Mouse (Mus musculus): Measurements from ENCODE around the gene Cdc7.

Gene Cdc7

DNA sequence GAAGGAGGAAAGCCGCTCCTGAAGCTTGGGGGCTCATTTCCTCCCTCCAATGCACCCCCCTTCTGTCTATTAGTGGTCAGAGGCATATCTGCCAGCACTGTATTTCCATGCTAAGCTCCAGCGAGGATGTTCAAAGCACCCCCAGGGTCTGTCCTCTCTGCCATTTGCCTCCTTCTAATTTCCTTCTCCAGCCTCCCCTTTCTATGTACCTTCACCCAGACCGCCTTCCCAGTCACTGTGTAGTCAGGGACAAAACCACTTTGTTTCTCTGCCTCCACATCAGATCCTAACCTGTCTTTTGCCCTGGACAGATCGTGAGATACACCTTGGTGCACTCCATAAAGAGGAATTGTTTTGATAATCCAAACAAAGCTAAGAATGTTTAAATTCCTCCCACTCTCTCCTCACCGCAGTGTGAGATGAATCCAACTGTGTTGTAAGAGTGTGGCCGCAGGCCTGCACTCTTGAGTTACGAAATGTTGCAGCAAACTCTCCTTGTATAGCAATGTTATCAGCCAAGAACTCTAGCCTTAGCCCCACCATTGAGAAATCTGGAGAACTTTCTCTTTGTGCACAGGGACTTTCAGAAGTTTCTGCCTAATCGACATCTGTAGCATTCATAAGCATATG, 27.3 kb downstream of the Cdc7 start:
- DNase-seq (ENCODE audit: low read depth, low spot score): no peak

DNA sequence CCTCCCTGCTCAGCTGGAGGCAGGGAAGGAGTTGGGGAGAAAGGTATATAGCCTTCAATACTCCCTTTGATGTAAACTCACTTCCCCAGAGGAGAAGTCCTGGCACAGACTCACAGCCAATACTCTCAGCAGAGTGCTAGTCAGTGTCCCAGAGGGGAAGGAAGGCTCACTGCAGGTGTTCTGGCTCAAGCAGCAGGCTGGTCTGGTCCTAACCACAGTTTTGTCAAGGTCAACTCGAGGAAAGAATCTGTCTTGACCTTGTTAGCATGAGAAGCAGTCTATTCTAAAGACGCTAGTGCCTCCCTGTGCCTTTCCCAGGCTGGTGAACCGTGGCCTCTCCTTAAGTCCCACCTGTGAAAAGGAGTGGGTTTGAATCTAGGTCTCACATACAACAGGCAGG, 30.6 kb downstream of the Cdc7 start:
- no peak for DNase-seq (ENCODE audit: low read depth, low spot score)

DNA sequence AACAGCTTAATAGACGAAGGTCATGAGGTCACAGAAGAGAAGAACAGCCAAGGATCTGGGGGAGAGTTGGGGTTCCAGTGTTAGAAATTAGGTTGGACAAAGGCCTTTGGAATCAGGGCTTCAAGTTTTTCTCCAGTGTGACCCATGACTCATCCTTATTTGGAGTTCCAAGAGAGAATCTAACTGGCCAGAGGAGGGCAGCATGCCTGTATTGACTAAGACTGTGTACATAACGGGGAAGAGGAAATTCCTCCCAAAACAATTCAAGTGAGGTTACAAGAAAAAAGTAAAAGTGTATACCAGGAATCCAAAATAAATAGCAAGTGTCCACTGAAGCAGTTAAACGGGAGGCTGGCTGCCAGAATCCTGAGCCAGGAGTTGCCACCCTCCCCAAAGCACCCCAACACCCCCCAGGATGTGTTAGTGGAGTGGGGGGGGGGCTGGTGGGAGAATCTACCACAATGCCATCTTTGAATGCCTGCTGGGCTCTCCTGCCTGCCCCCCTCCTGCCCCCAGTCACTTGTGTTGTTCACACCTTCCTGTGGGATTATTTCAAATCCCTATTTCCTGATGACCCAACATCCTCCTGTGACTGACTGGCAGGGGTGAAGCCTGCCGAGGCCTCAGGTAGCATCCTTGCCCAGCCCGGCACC, 31.9 kb downstream of the Cdc7 start:
- DNase-seq (ENCODE audit: low read depth, low spot score): peak; percentile 25

DNA sequence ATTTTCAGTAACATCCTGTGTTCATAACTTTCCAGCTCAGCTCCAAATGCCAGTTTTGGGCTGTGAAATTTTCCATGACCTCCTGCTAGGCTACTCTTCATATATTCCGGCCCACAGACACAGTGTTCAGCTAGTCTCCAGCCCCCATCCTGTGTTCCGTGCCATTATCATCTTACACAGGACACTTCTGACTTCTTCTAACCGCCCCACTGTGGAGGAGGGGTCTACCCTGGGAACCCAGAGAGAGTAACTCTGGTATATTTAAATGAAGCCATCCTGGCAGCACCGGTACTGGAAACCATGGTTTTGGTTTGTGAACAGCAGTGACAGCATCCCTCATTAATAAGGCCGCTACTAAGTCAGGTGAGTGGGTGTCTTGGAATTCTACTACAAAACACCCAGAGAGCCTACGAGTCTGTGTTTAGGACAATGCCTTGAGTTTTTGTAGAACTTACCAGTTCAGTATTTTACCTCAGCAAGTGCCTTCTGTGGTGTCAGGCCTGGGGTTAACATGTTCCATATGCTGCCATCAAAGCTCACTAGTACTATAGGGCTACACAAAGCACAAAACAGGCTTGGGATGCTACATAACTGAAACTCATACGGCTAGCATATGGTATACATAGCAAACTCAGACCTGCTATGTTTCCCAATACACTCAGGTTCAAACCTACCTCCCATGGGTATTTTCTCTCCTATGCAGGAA, 32.6 kb downstream of the Cdc7 start:
- no peak for DNase-seq (ENCODE audit: low read depth, low spot score)

DNA sequence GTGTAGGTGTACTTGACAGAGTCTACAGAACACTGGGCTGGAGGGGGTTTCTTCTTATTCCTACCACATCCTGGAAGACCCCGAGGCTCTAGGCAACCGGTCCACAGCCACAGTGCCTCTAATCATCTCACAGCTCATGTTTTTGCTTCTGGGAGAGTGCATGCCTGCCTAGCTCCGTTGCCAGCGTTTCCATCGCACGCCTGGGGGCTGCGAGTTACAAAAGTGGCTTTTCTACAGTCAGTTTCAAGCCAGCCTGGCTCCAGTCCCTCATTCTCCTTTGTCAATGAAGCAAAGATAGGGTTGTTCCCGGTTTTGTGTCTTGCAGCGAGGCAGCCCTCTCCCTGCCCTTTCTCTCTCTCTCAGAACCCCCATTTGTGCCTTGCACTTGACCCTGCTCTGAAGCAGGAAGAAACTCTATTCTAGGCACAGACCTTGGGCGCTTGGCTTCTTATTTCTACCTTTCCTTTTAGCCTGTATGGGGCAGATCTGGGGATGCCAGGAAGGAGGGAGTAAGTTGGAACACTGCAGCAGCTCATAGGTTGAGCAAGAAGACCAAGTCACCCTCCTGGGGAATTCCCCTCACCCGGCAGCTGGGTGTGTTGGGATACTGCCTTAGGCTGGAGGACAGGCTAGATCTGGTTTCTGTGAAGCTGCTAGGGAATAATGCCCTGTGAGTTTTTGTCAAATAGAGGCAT, 37.4 kb downstream of the Cdc7 start:
- no peak for DNase-seq (ENCODE audit: low read depth, low spot score)

DNA sequence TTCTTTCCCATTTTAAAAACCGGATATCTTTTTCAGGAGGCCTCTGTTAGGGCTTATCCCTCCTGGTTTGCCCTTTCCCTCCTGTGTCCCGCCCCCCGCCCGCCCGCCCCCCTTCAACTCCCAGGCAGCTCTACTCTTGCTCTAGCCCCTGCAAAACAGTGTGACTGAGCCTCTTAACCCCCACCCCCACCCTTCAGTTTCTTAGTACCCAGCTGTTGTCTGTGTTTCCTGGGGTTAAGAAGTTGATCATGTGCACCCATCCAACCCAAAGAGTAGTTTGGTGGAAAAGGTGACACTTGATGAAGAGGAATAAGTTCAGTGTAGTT, 37.9 kb downstream of the Cdc7 start:
- no peak for DNase-seq (ENCODE audit: low read depth, low spot score)

DNA sequence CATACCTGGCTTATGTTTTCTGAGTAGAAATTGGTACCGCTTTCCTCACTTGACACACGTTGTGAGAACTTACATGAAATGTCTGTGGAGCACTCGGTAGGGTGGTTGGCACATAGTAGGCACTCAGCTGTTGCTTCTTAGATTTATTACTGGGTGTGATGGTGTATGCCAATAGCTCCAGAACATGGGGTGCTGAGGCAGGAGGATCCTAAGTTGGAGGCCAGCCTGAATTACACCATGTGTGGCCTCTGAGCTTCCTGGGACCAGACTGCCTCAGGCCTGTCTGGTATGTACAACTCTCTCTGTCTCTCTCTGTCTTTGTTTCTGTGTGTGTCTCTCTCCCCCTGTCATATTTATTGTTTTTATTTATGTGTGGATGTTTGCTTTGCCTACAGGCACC, 45.6 kb downstream of the Cdc7 start:
- DNase-seq (ENCODE audit: low read depth, low spot score): no peak

DNA sequence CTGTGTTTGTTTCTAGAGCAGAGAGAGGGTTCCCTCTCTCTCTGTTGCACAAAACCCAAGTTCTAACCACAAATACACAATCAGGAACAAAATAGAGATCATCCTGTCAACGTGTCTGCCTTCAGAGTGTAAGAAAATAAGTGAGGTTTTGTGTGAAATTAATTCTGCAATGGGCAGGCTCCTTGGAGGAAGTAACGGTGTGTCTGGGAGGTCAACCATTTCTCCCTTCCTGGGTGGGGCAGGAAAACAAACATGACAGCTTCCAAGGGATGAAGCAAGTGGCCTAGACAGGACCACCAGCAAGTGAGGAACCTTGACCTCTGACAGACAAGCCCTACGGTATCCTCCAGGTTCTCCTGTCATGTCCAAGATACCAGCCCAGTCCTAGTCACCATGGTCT, 46.2 kb downstream of the Cdc7 start:
- DNase-seq (ENCODE audit: low read depth, low spot score): no peak

DNA sequence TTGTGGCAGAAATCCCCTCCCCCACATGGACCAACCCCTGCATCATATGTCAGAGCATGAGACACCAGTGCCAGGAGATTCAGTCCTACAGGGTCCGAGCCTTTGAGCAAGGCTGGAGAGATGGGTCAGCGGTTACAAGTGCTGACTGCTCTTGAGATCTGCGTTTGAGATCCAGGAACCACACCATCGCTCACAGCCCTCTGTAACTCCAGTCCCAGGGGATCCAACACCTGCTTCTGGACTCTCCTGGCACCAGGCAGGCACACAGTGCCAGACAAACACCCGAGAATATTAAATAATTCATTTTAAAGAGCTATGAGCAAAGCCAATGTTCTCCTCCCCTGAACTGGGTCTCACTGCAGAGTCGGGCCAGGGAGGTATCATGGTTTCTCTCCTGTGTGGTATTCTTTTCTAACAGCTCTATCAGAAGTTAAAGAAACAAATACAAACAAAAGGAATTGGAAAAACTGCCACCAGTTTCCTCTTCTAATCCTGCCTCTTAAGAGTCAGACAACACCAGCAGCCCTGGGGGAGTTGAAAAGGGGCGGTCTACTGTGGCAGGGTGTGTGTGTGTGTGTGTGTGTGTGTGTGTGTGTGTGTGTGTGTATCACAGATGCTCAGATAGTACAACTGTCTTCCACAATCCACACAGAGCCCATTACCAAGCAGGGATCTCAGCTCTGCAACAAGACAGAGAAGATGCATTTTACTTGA, 47.4 kb downstream of the Cdc7 start:
- DNase-seq (ENCODE audit: low read depth, low spot score): no peak

DNA sequence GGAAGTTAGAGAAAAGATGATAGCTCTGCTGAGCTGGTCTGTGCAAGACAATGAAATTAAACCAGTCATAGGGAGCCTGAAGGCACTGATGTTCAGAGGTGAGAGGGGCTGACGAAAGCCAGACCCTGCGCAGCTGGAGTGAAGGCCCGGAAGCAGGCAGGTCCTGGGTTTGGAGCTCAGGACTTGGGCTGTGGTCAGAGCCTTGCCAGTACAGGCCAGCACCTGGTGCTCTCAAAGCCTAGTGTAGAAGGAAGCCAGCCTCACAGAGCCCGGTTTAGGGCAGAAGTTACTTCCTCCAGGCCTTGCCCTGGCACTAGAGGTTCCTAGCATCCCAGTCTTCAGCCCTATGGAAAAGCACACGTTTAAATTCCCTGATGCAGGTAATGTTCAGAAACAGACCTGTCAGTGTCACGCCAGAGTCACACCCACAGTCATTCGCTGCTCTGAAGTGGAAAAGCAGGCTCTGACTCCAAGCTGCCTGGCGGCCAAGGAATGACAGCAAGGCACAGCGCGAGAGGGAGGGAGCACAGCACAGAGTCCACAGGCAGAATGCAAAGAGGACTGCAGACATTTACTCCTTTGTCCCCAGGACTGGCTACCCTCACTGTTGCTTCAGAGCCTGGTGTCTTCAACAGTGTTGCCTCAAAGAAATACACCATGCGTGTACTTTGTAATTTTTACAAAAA, 48.1 kb downstream of the Cdc7 start:
- no peak for DNase-seq (ENCODE audit: low read depth, low spot score)

DNA sequence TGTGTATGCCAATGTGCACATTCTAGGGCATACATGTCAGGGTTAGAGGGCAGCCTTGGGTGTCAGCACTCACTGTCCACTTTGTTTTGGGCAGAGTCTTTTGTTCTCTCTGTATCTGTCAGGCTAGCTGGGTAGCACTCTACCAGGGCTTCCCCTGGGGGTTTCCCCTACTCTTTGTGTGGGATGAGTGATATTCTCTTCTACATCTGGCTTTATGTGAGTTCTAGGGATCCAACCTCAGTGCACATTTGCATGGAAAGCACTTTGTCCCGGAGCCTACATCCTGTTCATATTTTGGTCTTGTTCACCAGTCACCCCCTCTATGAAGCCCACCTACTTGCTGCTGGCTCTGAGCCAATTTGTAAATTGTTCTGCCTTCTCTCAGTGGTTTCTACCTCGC, 49.3 kb downstream of the Cdc7 start:
- DNase-seq (ENCODE audit: low read depth, low spot score): no peak

DNA sequence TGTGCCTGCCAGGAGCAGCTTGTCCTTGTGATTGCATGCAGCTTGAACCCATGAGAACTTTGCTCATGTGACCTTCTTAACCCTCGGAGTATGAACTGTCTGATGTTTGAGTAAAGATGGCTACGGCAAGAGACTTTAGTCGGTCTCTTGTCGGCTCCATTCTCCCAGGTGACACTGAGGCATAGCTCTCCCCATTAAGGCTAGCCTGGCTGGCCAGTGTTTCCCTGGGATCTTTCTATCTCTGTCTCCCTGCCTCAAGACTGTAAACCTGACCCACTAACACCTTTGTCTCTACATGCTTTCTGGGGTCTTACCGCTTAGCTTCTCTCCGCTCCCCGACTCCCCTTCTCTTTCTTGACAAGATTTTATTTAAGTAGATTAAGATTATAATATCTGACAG, 50.0 kb downstream of the Cdc7 start:
- DNase-seq (ENCODE audit: low read depth, low spot score): no peak

DNA sequence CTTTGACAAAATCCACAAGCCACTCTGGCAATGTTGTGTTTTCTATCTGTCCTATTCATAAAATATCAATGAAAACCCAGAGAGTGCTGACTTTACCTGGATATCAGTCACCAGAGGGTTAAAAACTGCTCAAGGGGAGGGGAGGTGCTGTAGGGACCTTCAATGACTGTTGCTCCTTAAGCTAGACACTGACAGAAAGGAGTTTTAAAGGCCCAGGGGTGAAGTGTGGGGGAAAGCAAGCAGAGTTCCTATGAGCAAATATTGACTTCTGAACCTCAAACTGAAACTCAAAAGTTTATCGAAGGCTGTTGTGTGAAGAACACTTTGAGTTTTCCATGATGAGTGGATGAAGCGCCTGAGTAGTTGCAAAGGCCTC, 50.9 kb downstream of the Cdc7 start:
- DNase-seq (ENCODE audit: low read depth, low spot score): no peak

DNA sequence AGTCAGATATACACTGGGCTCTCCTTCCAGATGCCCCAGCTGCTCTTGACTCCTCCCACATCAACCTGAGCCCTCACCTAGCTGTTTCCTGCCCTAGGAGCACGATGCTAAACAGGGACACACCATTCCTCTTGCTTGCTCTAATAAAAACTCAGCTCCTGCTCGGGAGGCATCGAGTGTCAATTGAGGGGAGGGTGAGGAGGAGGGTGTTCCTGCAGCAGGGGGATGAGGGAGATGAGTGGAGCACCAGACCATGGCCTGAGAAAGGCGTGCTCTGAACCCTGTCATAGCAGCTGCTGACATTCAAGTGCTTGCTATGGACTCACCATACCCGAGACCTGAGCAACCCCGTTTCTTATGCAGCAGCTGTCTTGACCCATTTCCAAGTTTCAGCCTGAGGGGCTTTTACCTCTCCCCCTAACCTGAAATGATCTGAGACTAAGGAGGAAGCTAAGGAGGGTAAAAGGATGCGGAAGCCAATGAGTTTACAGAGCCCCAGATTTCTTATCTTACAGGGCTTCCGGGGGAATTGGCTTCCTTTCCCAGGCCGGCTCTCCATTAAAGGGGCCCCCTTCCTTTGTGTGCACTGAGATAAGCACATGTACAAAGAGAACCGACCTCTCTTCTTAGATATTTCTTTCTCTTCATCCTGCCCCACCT, 51.4 kb downstream of the Cdc7 start:
- DNase-seq (ENCODE audit: low read depth, low spot score): no peak

DNA sequence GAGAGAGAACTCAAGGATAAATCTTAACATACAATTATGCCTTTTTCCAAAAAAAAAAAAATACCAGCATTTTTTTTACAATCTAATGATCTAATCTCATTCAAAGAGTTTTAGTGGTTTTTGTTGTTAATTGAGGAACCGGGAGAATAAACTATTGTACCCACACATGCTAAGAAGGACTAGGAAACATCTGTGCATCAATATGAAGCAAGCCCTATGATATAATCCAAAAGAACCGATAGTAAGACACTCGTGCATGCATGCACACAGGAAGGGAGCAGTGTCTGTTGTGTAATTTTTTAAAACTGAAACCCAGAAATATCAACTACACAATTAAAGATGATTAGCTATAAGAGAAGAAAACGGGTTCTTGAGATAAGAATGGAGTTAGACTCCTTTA, 52.4 kb downstream of the Cdc7 start:
- no peak for DNase-seq (ENCODE audit: low read depth, low spot score)

DNA sequence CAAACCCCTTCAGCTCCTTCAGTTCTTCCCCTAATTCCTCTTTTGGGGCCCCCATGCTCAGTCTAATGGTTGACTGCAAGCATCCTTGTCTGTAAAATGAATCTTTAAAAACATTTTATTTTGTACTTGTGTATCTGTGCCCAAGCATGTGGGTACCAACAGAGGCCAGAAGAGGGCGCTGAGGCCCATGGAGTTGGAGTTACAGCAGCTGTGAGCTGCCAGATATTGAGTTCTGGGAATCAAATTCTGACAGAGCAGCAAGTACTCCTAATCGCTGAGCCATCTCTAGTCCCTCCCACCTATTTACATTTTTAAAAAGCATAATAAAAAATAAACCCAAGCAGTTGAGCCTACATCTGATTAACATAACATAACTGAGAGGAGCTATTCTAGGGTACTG, 53.4 kb downstream of the Cdc7 start:
- no peak for DNase-seq (ENCODE audit: low read depth, low spot score)

DNA sequence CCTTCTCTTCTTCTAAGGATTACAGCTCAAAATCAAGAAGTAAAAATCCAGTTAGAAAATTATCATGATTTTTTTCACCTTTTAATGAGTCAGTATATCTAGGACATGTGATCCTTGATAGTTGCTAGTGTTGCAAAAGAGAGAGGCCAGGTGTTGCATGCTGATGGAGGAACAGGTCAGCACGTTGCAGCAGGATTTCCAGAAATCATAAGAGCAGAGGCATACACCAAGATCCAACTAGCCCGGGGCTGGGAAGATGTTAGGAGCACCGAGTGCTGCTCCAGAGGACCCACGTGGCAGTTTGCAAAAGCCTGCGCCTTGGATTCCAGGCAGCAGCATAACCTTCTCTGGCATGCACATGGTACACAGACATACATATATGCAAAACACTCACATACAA, 54.9 kb downstream of the Cdc7 start:
- no peak for DNase-seq (ENCODE audit: low read depth, low spot score)

DNA sequence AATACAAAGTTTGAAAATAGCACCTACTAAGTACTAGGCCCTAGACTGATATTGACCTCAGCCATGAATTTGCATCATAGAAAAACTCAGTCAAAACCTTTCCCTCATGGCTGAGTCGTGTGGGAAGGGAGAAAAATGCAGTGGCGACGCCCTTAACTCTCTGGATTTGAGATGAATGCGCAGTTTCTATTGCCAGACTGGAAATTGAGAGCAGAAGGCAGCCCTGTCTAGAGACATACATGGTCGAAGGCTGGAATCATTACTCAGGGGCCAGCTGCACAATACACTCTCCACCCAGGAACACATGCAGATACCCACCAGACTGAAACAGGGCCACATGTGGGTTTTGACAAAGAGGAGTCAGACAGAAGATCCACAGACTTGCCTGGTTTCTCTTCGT, 55.8 kb downstream of the Cdc7 start:
- no peak for DNase-seq (ENCODE audit: low read depth, low spot score)

DNA sequence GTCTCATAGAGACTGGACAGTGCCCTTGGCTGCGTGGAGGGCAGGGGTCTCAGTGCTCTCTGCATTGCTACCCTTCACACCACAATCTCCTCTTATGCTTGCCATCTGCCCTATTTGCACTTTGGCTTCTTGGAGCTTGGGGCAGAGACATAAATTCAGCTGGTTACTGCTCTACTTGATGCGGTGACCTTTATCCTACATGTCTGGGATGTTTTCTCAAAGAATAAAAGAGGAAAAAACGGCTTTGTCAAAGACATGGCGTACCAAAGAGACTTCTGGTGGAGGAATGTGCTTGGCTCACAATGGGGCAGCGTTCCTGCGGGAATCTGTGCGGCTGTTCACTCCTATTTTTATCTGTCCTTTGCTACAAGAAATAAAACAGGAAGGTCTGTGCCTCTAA, 56.2 kb downstream of the Cdc7 start:
- DNase-seq (ENCODE audit: low read depth, low spot score): no peak

DNA sequence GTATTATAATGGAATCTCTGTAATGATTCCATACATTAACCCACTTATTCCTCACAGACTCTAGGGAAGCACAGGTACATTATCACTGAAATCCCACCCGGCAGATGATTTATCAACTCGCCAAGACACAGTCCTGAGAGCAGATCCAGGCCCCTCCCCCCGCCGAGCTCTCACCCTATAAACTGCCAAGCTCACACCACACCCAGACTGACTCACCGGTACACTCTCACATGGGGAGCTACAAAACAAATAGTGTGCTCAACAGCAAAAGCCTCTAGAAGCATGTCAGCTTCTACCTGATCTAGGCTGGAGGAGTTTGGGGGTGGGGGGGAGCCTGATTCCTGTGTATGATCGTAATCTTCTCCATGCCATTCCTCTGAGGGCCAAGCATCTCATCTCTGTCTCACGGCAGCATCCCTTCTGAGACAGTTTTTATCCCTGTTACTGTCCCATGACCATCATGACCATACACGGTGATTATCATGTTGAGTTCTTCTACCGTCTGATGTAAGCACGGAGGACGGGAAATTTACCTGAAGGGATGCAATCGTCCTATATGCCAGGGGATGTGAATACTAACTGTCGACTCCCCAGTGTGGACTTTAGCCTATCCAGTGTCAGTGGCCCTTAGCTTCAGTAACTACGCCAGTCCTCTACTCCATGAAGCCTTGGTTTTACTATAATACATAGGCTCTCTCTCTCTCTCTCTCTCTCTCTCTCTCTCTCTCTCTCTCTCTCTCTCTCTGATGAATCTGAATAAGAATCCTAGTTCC, 57.4 kb downstream of the Cdc7 start:
- DNase-seq (ENCODE audit: low read depth, low spot score): no peak

All from retina, adult 2 months (tissue).